9 mouse cellular contexts compared by ENCODE assay signal in the genomic region with DNA sequence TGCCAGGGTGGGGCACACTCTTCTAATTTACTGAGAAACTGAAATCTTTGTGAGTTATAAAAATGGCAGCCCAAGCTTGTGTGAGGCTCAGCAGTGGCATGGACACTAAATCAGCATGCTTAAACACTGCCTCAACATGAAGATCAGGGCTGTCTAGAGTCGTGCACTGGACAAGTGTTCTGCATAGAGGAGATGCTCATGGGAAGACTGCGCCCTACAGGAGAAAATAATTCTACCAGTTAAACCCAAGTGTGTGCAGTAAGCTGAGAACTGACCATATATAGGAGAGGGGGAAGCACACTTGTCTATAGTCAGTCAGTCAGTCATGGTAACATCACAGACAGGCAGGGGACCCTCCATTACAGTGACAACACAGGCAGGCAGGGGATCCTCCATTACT. TPM values are rescaled to one million over a fixed set of nuclear protein-coding genes. Genes with fewer than 3 reads are reported as not detected.
A peak's percentile ranks its signal among the peaks of the same experiment; 100 is the strongest.
DNase-seq lines count a peak whose midpoint lies in the region; ATAC-seq and TF ChIP-seq lines count a peak whose summit lies in the region.
"Had no signal": no experiment of that assay in that cellular context is flagged by ENCODE, and none has a peak within 500 bp of the region (broad histone marks: within the 10 kb centered on the region; RNA-seq: fewer than 3 reads in every experiment).

No protein-coding gene starts in this region.

- H3K4me3 ChIP-seq in kidney, postnatal 0 days (replicated peaks; ENCODE audit: low read depth, low read length): no peak overlapping the region

- H3K9ac ChIP-seq in kidney, postnatal 0 days (ENCODE audit: low read depth, low read length): no peak overlapping the region

- ATAC-seq in frontal cortex, adult (ENCODE audit: low TSS enrichment): 0 out of 2 replicates have a peak, but pooled peaks have one; percentile 30
- peak; percentile 10; the same call in 1 of the 2 replicates for ATAC-seq in kidney, postnatal 0 days (replicated peaks; ENCODE audit: low FRiP score, low read depth)

- DNase-seq in frontal cortex, postnatal 14 days (ENCODE audit: low spot score in 2 of 2): no peak
- DNase-seq in kidney, postnatal 0 days (ENCODE audit: low spot score): peak; percentile 68
- no peak for DNase-seq in kidney, postnatal 25 days
- DNase-seq in 3T3-L1 (ENCODE audit: low read depth, low spot score): peak; percentile 46
- peak; percentile 31 to 39 for DNase-seq in heart, postnatal 10 days
- DNase-seq in frontal cortex, postnatal 36 days (ENCODE audit: low spot score in 2 of 2): no peak
- no peak for DNase-seq in Muller cell, postnatal 12 days (ENCODE audit: inconsistent ontology term)

- peak; percentile 59 for TF ChIP-seq CTCF in kidney, postnatal 0 days (IDR thresholded peaks at IDR 0.05; ENCODE audit: low read depth)

- intact Hi-C loops in heart, postnatal 10 days (cut with DNase I): no loop called here

- peaks cover 7% of the 10 kb centered on the region; the same call in 1 of the 2 replicates for H3K4me1 ChIP-seq in kidney, postnatal 0 days (replicated peaks; ENCODE audit: insufficient read depth, low read length)

- H3K27ac ChIP-seq in kidney, postnatal 0 days: no peak overlapping the region
- H3K27ac ChIP-seq: macrophage had no signal

- H3K36me3 ChIP-seq in kidney, postnatal 0 days (ENCODE audit: insufficient read depth, low read length): 0 out of 2 replicates have a peak, but pooled peaks cover 4% of the 10 kb centered on the region

- no peaks in the 10 kb centered on the region for H3K9me3 ChIP-seq in kidney, postnatal 0 days (replicated peaks; ENCODE audit: low read length)

- 49% methylated on average over 2 of the region's 2 CpGs for WGBS in kidney, postnatal 0 days

- H3K4me2 ChIP-seq in kidney, postnatal 0 days (ENCODE audit: low read length): no peak overlapping the region

- no peaks in the 10 kb centered on the region for H3K27me3 ChIP-seq in kidney, postnatal 0 days (ENCODE audit: insufficient read depth, low read length)

RNA-seq across cellular contexts. Expression of a gene that starts 43.0 kb away (rescaled TPM):
- 70.4 and 72.1 TPM in 2 replicates for polyA plus RNA-seq in kidney, postnatal 0 days (2015; fragmentation: Nextera tagmentation; extraction: Ambion mirVana)
- 100 to 1,000 TPM; 166 to 180 TPM for total RNA-seq in heart, postnatal 10 days (2021)

Comparison
In these comparisons a context has a peak if more than half of its experiments do, and no peak if none do; other contexts are left out.
1. DNase-seq: peak in kidney, postnatal 0 days (single experiment), 3T3-L1 (single experiment) and heart, postnatal 10 days (2 of 2); none in frontal cortex, postnatal 14 days (0 of 2), kidney, postnatal 25 days (0 of 2), frontal cortex, postnatal 36 days (0 of 2) and Muller cell, postnatal 12 days (single experiment).